Mouse (Mus musculus) liver, adult (tissue): ENCODE measurements around the gene Man2a1.

Experiments
- GATA4 ChIP-seq: IDR thresholded peaks from 2 replicates; pipeline ENCODE4 v1.6.1; 2014; ENCODE audit warnings: mild to moderate bottlenecking, low read length; ENCODE audit not compliant: insufficient replicate concordance

Man2a1 gene

GRCm38 (mm10) chr17:64752126-64753019 lies 151.8 kb downstream of the Man2a1 start:
- TF ChIP-seq GATA4, result no peak

DNA sequence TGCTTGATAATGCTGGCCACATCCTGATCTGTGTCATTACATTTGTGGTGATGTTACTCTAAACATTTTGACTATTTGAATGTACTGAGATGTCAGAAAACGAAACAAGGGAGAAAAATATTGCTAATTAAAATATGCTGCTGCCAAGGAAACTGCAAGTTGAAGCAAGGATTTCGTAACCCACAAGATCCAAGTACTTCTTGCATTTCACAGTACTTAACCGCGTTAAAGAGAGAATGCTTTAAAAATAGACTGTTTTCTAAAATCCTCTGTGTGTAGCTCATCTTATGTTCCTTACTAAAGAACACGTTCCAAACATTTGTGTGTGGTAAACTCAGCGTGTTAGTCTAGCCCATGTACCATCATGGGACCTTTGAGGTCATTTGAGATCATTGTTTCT lies 153.0 kb downstream of the Man2a1 start:
- no peak for TF ChIP-seq GATA4

DNA sequence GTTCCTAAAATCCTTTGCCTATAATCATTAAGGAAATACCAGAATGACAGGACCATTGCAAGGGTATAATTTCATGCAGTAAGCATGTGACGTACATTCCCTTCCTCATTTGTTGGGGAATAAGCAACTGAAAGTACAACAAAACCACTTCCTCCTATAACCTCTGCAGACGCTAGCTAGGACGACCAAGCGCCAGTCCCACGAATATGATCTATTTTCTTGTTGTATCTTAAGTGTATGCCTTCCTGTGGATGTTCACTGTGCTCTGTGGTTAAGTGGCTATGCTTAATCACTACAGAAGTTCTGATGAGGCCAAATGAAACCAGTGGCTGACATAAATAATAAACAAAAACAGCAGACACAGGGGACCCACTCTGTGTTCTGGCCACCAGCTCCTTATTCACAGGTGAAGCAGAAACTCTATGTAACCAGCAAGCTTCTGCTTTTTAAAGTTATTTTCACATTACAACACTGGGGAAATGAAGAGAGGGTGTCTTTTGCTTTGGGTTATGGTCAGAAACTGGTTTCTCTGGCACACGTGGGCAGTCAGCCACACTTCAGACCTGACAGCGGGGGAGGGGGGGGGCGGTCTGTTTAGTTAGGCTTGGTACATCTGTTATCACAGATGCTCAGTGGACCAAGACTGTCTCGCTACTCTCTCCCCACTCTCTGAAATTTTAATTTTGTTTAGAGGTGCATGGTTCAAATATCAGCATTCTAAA lies 153.8 kb downstream of the Man2a1 start:
- no peak for TF ChIP-seq GATA4

GRCm38 (mm10) chr17:64755191-64755590 lies 154.7 kb downstream of the Man2a1 start:
- no peak for TF ChIP-seq GATA4

GRCm38 (mm10) chr17:64763491-64763890 lies 163.0 kb downstream of the Man2a1 start:
- TF ChIP-seq GATA4, result no peak

GRCm38 (mm10) chr17:64764175-64765122 lies 163.9 kb downstream of the Man2a1 start:
- TF ChIP-seq GATA4, result peak; percentile 60; the same call in 1 of the 2 replicates

DNA sequence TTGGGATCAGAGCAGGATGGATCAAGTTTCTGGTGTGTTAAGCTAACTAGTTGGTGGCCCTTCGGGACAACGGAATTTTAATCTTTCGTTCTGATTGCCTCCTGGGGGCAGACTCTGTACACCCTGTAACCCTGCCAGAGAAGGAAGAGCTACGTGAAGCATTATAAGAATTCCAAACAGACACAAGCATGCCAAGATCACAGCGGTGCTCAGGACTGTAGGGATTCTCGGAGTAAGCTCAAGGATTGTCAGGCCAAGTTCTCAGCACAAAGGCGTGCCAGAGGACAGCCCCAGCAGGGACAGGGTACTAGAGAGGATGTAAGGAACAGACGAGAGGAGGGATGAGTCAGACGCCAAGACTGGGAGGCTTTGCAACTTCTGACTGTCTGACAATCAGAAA lies 164.8 kb downstream of the Man2a1 start:
- no peak for TF ChIP-seq GATA4

DNA sequence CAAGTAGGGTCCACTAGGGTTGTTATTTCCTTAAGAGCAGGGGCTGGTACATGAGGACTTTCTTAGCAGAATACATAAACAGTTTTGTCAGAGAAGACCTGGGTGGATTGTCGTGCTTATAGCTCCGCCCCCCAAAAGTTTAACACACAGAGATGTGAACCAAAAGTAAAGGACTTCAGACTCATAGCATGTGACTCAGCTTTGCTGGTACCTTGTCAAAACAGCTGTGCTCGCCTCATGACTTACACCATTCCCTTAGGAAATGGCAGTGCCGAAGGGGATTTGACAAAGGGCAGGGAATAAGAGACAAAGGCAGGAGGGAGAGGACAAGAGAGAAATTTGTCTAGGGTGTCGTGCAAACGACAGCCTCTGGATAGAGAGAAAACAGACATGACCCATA lies 166.0 kb downstream of the Man2a1 start:
- no peak for TF ChIP-seq GATA4

- no peak for TF ChIP-seq GATA4
These were observed 169.7 kb downstream of the Man2a1 start for GRCm38 (mm10) chr17:64770277-64770676.

DNA sequence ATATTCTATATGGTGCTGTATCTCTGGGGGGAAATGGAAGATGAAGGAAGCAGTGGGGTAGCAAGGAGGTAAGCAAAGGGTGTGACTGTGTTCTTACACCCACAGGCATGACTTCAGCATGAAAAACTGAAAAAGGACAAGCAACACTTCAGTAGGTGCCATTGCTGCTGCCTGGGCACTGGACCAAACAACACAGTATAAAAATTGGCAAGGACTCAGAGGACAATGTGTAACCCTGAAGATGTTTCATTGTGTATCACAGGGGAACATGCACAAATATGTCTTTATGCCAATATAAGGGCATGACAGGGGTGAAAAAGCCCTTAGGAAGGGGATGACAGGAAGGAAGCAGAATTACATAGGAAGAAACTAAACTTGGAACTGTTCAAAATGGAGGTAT lies 172.1 kb downstream of the Man2a1 start:
- TF ChIP-seq GATA4, result no peak

GRCm38 (mm10) chr17:64774218-64774617 lies 173.7 kb downstream of the Man2a1 start:
- TF ChIP-seq GATA4, result no peak

GRCm38 (mm10) chr17:64778300-64778699 lies 177.8 kb downstream of the Man2a1 start:
- no peak for TF ChIP-seq GATA4

DNA sequence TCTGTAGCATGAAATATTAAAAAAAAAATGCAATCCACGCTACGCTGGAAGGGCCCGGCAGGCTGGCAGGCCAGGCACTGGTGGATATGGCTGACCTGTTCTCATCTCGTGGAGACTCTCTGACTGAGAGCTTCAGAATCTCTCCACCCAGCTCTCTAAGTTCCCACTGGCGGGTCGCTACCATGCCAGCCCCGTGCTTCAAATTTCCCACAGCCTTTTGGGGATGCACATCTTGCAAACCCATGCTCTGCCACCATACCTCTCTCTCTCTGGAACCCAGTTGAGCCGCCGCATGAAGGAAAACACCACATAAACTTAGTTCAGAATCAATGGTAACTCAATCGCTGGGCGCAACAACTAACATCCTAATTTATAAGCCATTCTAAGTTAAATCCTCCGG lies 178.2 kb downstream of the Man2a1 start:
- TF ChIP-seq GATA4, result no peak

- TF ChIP-seq GATA4, result no peak
These were observed 180.4 kb downstream of the Man2a1 start for GRCm38 (mm10) chr17:64780753-64781490.
